Mouse (Mus musculus): Measurements from ENCODE around the gene 1700001K19Rik. TPM values are rescaled to one million over a fixed set of nuclear protein-coding genes. Genes with fewer than 3 reads are reported as not detected.

The 1700001K19Rik gene
- total and polyA plus RNA-seq, 2 experiments from 2014 or later, result not detected

DNA sequence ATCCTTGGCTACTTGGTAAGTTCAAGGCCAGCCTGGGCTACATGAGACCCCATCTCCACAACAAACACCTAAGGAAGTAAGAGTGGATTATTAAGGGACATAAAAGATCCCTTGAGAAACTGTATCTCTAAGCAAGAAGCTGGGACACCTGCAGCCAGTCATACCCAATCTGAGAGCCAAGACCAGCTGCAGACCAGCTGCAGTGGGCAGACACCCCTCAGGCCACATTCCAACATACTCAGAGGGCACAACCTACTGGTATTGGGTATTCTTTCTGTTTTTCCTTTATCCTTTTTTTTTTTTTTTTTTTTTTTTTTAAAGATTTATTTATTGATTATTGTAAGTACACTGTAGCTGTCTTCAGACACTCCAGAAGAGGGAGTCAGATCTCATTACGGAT lies 1.2 kb upstream of the 1700001K19Rik start:
- no peak overlapping the region for H3K4me2 ChIP-seq (ENCODE audit: low read depth)
- H3K9ac ChIP-seq, result no peak overlapping the region
- H3K27ac ChIP-seq (ENCODE audit: low read depth, low read length), result no peak overlapping the region
- no peak for TF ChIP-seq CTCF (IDR thresholded peaks at IDR 0.05; ENCODE audit: low read depth)
- WGBS, result no CpG with 5 or more reads among the region's 1 CpGs
- ATAC-seq, result no peak
- DNase-seq, result no peak
- peaks cover 11% of the 10 kb centered on the region for H3K36me3 ChIP-seq (ENCODE audit: insufficient read depth)
- no peaks in the 10 kb centered on the region for H3K27me3 ChIP-seq (ENCODE audit: insufficient read depth, low read length)
- H3K4me1 ChIP-seq (ENCODE audit: insufficient read depth), result no peaks in the 10 kb centered on the region
- no peaks in the 10 kb centered on the region for H3K9me3 ChIP-seq (ENCODE audit: low read length)
- H3K4me3 ChIP-seq (ENCODE audit: low read depth, low read length), result no peak overlapping the region

DNA sequence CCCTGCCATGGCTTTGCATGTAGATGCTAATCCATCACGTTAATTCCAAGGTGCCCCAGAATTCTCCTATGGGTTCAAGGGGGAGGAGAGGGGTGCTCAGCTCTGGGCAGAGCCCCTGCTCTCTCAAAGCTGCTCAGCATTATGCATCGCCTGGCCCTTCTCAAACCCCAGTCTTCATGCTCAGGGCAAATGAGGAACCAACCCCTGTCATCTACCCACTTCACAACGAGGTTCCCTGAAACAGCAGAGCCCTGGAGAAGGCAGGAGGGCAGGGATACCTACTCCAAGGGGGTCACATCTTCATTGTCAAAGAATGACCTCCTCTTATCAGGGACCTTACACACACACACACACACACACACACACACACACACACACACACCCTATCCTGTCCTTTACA lies 541 bp downstream of the 1700001K19Rik start:
- no peak for ATAC-seq

DNA sequence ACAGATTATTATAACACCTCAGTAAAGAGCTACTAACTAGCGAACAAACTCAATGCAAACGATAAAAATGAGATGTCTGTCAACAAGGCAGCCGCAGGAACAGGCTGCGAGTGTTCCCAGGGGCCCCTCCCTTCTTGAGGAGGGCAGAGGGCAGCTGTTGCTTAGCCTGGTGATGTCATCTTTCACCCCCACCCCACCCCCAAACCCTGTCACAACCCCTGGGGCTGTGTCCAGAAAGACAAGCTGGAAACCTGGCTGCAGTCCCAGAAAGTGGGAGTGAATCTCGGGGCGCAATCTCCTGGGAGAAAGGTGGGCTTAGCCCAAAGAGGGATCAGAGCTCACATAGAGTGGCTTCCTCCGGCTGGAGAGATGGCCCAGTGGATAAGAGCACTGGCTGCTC lies 1.2 kb downstream of the 1700001K19Rik start:
- DNase-seq (no peak), ATAC-seq (no peak)
- no peaks in the 10 kb centered on the region for H3K27me3 ChIP-seq (ENCODE audit: insufficient read depth, low read length)
- no peak for TF ChIP-seq CTCF (IDR thresholded peaks at IDR 0.05; ENCODE audit: low read depth)
- H3K36me3 ChIP-seq (ENCODE audit: insufficient read depth), result no peaks in the 10 kb centered on the region
- H3K27ac ChIP-seq (ENCODE audit: low read depth, low read length), result no peak overlapping the region
- H3K9me3 ChIP-seq (ENCODE audit: low read length), result no peaks in the 10 kb centered on the region
- 37% methylated on average over 7 of the region's 7 CpGs for WGBS
- H3K4me1 ChIP-seq (ENCODE audit: insufficient read depth), result no peaks in the 10 kb centered on the region
- no peak overlapping the region for H3K4me2 ChIP-seq (ENCODE audit: low read depth)
- H3K4me3 ChIP-seq (ENCODE audit: low read depth, low read length), result no peak overlapping the region
- H3K9ac ChIP-seq, result no peak overlapping the region

More for the DNA sequence above, 541 bp downstream of the 1700001K19Rik start:
- H3K4me3 ChIP-seq (ENCODE audit: low read depth, low read length), result no peak overlapping the region
- no peak overlapping the region for H3K4me2 ChIP-seq (ENCODE audit: low read depth)
- no peak for DNase-seq
- TF ChIP-seq CTCF (IDR thresholded peaks at IDR 0.05; ENCODE audit: low read depth), result no peak
- H3K9ac ChIP-seq, result no peak overlapping the region
- no peak overlapping the region for H3K27ac ChIP-seq (ENCODE audit: low read depth, low read length)
- H3K27me3 ChIP-seq (ENCODE audit: insufficient read depth, low read length), result no peaks in the 10 kb centered on the region
- H3K4me1 ChIP-seq (ENCODE audit: insufficient read depth), result no peaks in the 10 kb centered on the region
- 61% methylated on average over 3 of the region's 3 CpGs for WGBS
- 0 out of 2 replicates have a peak, but pooled peaks cover 5% of the 10 kb centered on the region for H3K36me3 ChIP-seq (ENCODE audit: insufficient read depth)
- no peaks in the 10 kb centered on the region for H3K9me3 ChIP-seq (ENCODE audit: low read length)

DNA sequence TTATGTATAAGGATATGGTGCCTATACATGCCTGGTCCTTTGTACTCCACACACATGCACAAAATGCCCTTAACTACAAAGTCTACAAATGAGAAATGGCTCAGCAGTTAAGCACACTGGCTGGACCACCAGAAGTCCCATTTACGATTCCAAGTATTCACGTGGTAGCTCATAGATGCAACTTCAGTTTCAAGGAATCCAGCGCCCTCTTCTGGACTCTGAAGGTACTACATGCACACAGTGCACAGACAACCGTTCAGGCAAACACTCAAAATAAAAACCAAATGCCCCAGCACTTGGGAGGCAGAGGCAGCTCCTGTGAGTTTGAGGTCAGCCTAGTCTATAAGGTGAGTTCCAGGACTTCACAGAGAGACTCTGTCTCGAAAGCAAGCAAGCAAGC lies 8.2 kb downstream of the 1700001K19Rik start:
- Histone ChIP-seq H3K4me2 (ENCODE audit: low read depth) (no peak overlapping the region), H3K27me3 (ENCODE audit: insufficient read depth, low read length) (no peaks in the 10 kb centered on the region), H3K9ac (no peak overlapping the region), H3K27ac (ENCODE audit: low read depth, low read length) (no peak overlapping the region), H3K4me1 (ENCODE audit: insufficient read depth) (no peaks in the 10 kb centered on the region), H3K4me3 (ENCODE audit: low read depth, low read length) (no peak overlapping the region), H3K9me3 (ENCODE audit: low read length) (no peaks in the 10 kb centered on the region), H3K36me3 (ENCODE audit: insufficient read depth) (peaks cover under 1% of the 10 kb centered on the region; the same call in 1 of the 2 replicates)
- DNase-seq (no peak), ATAC-seq (no peak)
- peak; percentile 66 for TF ChIP-seq CTCF (IDR thresholded peaks at IDR 0.05; ENCODE audit: low read depth)
- WGBS, result 54% methylated on average over 5 of the region's 5 CpGs

DNA sequence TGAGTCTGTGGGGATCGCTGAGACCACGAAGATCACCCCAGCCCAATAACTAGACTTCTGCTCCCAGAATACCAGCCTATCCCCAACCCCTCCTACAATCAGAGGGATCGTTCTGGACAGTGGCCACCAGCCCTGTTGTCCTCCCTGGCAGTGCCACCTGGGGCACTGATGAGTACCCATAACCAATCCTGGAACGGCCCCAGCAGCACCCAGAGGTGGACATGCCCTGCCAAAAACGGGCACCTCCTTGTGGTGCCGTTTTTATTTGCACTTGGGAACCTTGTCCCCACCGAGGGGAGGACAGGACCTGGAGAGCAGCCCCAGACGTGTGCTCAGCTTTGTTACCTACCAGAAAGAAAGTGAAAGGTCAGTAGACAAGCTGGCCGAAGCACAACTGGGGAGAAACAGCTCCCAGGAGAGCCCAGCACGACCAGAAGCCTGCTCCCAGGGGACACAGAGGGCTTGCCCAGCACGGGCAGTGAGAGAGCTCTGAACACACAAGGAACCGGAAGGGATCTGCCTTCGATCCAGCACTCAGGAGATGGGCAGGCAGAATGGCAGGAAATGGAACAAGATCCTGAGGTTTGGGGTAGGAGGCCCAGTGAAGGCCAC lies 14.8 kb downstream of the 1700001K19Rik start:
- peaks cover 66% of the 10 kb centered on the region for H3K36me3 ChIP-seq (ENCODE audit: insufficient read depth)
- H3K4me2 ChIP-seq (ENCODE audit: low read depth), result no peak overlapping the region
- WGBS, result 91% methylated on average over 13 of the region's 13 CpGs
- no peak overlapping the region for H3K9ac ChIP-seq
- DNase-seq, result no peak
- H3K27ac ChIP-seq (ENCODE audit: low read depth, low read length), result no peak overlapping the region
- H3K4me3 ChIP-seq (ENCODE audit: low read depth, low read length), result no peak overlapping the region
- H3K27me3 ChIP-seq (ENCODE audit: insufficient read depth, low read length), result no peaks in the 10 kb centered on the region
- no peaks in the 10 kb centered on the region for H3K4me1 ChIP-seq (ENCODE audit: insufficient read depth)
- H3K9me3 ChIP-seq (ENCODE audit: low read length), result no peaks in the 10 kb centered on the region
- no peak for ATAC-seq
- peak; percentile 24; the same call in 1 of the 2 replicates for TF ChIP-seq CTCF (IDR thresholded peaks at IDR 0.05; ENCODE audit: low read depth)

DNA sequence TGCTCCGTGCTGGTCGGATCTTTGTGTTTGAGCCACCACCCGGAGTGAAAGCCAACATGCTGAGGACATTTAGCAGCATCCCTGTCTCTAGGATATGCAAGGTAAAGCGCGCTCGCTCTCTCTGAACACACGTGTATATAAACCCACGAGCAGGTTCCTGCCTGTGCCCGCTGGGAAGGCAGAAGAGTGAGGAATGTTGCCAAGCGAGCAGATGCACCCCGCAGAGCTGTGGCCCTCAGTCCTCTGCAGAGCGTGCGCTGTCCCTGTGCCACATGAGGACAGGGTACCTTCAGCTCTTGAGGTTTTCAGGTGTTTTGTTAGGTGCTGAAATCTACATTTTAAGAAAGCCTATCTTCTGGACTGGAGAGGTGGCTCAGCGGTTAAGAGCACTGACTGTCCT lies 20.7 kb downstream of the 1700001K19Rik start:
- ATAC-seq, result no peak
- H3K4me2 ChIP-seq (ENCODE audit: low read depth), result no peak overlapping the region
- no peak overlapping the region for H3K4me3 ChIP-seq (ENCODE audit: low read depth, low read length)
- whole genome bisulfite sequencing, result 93% methylated on average over 14 of the region's 14 CpGs
- H3K9me3 ChIP-seq (ENCODE audit: low read length), result no peaks in the 10 kb centered on the region
- no peaks in the 10 kb centered on the region for H3K4me1 ChIP-seq (ENCODE audit: insufficient read depth)
- no peak for DNase-seq
- H3K36me3 ChIP-seq (ENCODE audit: insufficient read depth), result peaks cover 98% of the 10 kb centered on the region
- no peak for TF ChIP-seq CTCF (IDR thresholded peaks at IDR 0.05; ENCODE audit: low read depth)
- no peak overlapping the region for H3K27ac ChIP-seq (ENCODE audit: low read depth, low read length)
- no peaks in the 10 kb centered on the region for H3K27me3 ChIP-seq (ENCODE audit: insufficient read depth, low read length)
- no peak overlapping the region for H3K9ac ChIP-seq

DNA sequence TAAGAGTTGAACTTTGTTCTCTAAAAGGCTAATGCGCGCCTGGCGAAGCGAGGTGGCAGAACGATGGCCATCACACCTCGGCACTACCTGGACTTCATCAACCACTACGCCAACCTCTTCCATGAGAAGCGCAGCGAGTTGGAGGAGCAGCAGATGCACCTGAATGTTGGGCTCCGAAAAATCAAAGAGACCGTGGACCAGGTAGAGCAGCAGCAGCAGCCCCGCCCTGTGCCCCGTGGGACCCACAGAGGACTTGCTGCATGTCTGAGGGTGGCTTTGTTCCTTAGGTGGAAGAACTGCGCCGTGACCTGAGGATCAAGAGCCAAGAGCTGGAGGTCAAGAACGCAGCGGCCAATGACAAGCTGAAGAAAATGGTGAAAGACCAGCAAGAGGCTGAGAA lies 31.0 kb downstream of the 1700001K19Rik start:
- no peaks in the 10 kb centered on the region for H3K4me1 ChIP-seq (ENCODE audit: insufficient read depth)
- H3K4me3 ChIP-seq (ENCODE audit: low read depth, low read length), result no peak overlapping the region
- H3K4me2 ChIP-seq (ENCODE audit: low read depth), result no peak overlapping the region
- TF ChIP-seq CTCF (IDR thresholded peaks at IDR 0.05; ENCODE audit: low read depth), result no peak
- peaks cover 92% of the 10 kb centered on the region for H3K36me3 ChIP-seq (ENCODE audit: insufficient read depth)
- WGBS, result 96% methylated on average over 17 of the region's 17 CpGs
- ATAC-seq (no peak), DNase-seq (no peak)
- no peak overlapping the region for H3K27ac ChIP-seq (ENCODE audit: low read depth, low read length)
- no peak overlapping the region for H3K9ac ChIP-seq
- no peaks in the 10 kb centered on the region for H3K27me3 ChIP-seq (ENCODE audit: insufficient read depth, low read length)
- H3K9me3 ChIP-seq (ENCODE audit: low read length), result no peaks in the 10 kb centered on the region

Measured in forebrain, postnatal 0 days (tissue).